Mouse (Mus musculus) intestine, embryonic 16.5 days (tissue): ENCODE measurements around the gene Wdr17. TPM values are rescaled to one million over a fixed set of nuclear protein-coding genes. Genes with fewer than 3 reads are reported as not detected.

Experiments
- ATAC-seq: fragments of 200-750 bp; cut with Nextera tagmentation; 2 replicates; pipeline ENCODE4 v1.8.0; 2017; ENCODE audit warnings: moderate TSS enrichment, moderate library complexity
- H3K27ac ChIP-seq: fragments of 300-500 bp; sonication (generic); 2 replicates; pipeline ENCODE4 v1.5.1; 2014; ENCODE audit warnings: mild to moderate bottlenecking, low read length
- H3K27me3 ChIP-seq: fragments of 300-500 bp; sonication (generic); replicated peaks from 2 replicates; pipeline ENCODE4 v1.6.1; 2014; ENCODE audit warnings: low read length, control low read depth, mixed read lengths; ENCODE audit not compliant: control insufficient read depth, insufficient read depth
- H3K36me3 ChIP-seq: fragments of 300-500 bp; sonication (generic); 2 replicates; pipeline ENCODE4 v1.6.1; 2014; ENCODE audit warnings: low read length, control low read depth; ENCODE audit not compliant: control insufficient read depth, insufficient read depth
- H3K4me1 ChIP-seq: fragments of 300-500 bp; sonication (generic); 2 replicates; pipeline ENCODE4 v1.6.1; 2014; ENCODE audit warnings: low read length, control low read depth, mixed read lengths; ENCODE audit not compliant: control insufficient read depth, insufficient read depth
- H3K4me2 ChIP-seq: fragments of 300-500 bp; sonication (generic); 2 replicates; pipeline ENCODE4 v1.6.1; 2014; ENCODE audit warnings: low read depth, low read length, control low read depth
- H3K4me3 ChIP-seq: fragments of 300-500 bp; sonication (generic); 2 replicates; pipeline ENCODE4 v1.5.1; 2014; ENCODE audit warnings: mild to moderate bottlenecking, low read length
- H3K9ac ChIP-seq: fragments of 300-500 bp; sonication (generic); 2 replicates; pipeline ENCODE4 v1.6.1; 2014; ENCODE audit warnings: low read depth, low read length
- H3K9me3 ChIP-seq: fragments of 300-500 bp; sonication (generic); 2 replicates; pipeline ENCODE4 v1.6.1; 2016; ENCODE audit warnings: low read length, control low read depth; ENCODE audit not compliant: control insufficient read depth
- WGBS: fragments of 180-500 bp; shearing (Covaris S2); extraction: QIAGEN DNeasy Blood & Tissue Kit; methylation state at CpG from one replicate; pipeline ENCODE4 v1.1.7; 2014; 5-methylcytosine and 5-hydroxymethylcytosine counted together
- polyA plus RNA-seq: library from polyadenylated mRNA; unstranded; fragments of >200 nt; fragmentation: Nextera tagmentation; extraction: Ambion mirVana; gene quantifications from 2 replicates; pipeline ENCODE4 v1.2.1, GENCODE M21; 2015

The Wdr17 gene
- polyA plus RNA-seq, 1 experiment from 2014 or later: 0.37 TPM

DNA sequence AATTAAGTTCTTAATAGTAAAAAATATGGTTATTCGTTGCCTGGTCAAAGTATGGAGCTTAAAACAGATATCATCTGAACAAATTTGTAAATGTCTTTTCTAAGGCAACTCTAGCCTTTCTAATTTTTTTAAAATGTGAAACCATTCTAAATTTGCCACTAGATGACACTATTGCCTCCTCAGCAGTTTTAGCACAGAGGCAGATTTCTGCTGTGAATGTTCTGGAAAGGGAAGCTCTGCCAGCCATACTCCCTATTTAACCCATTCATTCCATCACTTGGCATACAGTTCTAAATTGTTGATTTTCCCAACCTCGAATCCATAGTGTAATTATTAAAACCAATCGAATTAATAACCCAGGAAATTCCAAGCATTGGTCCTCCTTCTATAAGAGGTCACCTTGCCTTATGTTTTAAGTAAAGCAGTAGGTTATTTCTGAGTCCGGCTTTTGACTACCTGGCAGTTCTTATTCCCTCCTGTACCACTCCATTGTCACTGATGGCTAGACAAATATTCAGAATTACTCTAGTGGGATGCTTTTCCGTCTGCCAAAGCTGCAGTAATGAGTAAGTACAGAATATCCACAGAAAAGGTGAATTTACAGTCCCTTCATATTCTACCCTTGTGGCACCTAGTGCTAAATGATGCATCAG is 150.2 kb downstream of the Wdr17 start:
- no peaks in the 10 kb centered on the region for H3K36me3 ChIP-seq
- WGBS: 61% methylated on average over 5 of the region's 5 CpGs
- H3K4me3 ChIP-seq: no peak overlapping the region
- H3K4me1 ChIP-seq: no peaks in the 10 kb centered on the region
- no peak overlapping the region for H3K9ac ChIP-seq
- H3K27me3 ChIP-seq: no peaks in the 10 kb centered on the region
- H3K9me3 ChIP-seq: no peaks in the 10 kb centered on the region
- no peak for ATAC-seq
- no peak overlapping the region for H3K4me2 ChIP-seq
- H3K27ac ChIP-seq: no peak overlapping the region

DNA sequence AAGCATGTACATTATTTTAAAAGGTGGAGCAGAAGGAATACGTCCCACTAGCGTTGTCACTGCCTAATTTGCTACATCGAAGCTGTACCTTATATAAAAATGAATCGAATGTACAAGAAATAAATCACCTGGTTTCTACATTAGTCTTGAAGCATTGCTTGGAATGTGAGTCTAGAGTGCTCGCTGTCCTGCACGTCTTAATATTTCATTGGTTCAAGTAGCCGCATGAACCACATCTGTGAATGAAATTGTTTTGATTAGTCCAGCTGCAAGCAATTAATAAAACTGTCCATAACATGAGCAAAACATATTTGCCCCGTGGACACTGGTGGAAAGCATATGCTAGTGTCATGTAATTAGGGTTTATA is 162.3 kb downstream of the Wdr17 start:
- H3K9me3 ChIP-seq: no peaks in the 10 kb centered on the region
- 15% methylated on average over 8 of the region's 8 CpGs for WGBS
- peak overlapping the region; percentile 45 for H3K4me3 ChIP-seq
- no peaks in the 10 kb centered on the region for H3K27me3 ChIP-seq
- ATAC-seq: peak; percentile 37; the same call in 1 of the 2 replicates
- H3K4me2 ChIP-seq: peak overlapping the region; percentile 63
- no peaks in the 10 kb centered on the region for H3K36me3 ChIP-seq
- H3K4me1 ChIP-seq: 0 out of 2 replicates have a peak, but pooled peaks cover 4% of the 10 kb centered on the region
- no peak overlapping the region for H3K27ac ChIP-seq
- no peak overlapping the region for H3K9ac ChIP-seq

DNA sequence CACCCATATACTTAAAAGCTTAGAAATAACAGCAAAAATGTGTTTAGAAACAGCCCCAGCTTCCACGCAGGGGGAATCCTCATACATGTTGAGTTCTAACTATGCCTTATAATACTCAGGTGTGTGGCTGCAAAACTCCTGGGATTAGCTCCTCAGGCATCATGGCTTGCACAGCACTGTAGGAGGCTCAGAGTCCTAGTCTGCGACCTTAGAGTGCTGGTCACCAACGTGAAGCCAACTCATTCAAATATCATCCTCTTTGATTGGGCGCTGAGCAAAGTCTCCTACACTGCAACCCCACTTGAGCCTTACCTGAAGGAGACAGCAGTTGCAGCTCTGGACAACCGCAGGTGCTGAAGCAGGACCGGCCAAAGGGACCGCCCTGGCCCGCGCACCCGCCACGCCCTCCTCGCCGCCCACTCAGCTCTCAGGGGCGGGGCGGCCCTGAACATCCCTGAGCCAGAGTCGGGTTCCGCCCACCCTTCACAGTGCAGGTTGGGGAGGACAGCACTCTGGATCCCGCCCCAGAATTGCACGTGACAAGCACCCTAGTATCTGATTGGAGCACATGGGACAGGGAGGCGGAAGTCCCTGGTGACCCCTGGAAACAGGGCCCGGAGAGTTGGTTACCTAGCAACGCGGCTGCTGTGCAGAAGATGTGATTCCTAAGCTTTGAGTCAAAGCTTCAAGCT is 162.9 kb downstream of the Wdr17 start:
- no peaks in the 10 kb centered on the region for H3K36me3 ChIP-seq
- peak overlapping the region; percentile 45 for H3K4me3 ChIP-seq
- H3K4me2 ChIP-seq: peak overlapping the region; percentile 63
- H3K27ac ChIP-seq: no peak overlapping the region
- no peak overlapping the region for H3K9ac ChIP-seq
- H3K27me3 ChIP-seq: no peaks in the 10 kb centered on the region
- H3K4me1 ChIP-seq: 0 out of 2 replicates have a peak, but pooled peaks cover 4% of the 10 kb centered on the region
- peak; percentile 100 for ATAC-seq
- no peaks in the 10 kb centered on the region for H3K9me3 ChIP-seq
- WGBS: 2% methylated on average over 23 of the region's 23 CpGs

DNA sequence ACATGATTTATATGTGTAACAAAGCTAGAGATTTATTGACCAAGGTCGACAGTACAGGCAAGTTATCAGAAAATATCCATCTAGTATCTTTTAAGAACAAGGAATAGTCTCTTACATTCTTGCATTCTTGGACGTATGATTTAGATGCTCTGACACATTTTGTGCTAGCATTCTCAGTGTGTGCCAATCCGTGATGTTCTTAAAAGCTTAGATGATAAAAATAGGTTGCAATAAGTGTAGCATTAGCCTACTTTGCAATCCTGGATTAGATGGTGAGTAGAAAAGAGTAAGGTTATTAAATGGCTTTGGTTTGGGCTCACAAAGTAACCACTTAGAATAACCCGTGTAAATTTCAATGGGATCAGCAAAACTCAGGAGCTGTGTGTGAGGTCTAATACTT is 168.5 kb downstream of the Wdr17 start:
- Histone ChIP-seq H3K4me2 (no peak overlapping the region), H3K27ac (no peak overlapping the region), H3K36me3 (no peaks in the 10 kb centered on the region), H3K27me3 (no peaks in the 10 kb centered on the region), H3K9ac (no peak overlapping the region), H3K9me3 (no peaks in the 10 kb centered on the region), H3K4me1 (no peaks in the 10 kb centered on the region), H3K4me3 (no peak overlapping the region)
- ATAC-seq: no peak
- 69% methylated on average over 4 of the region's 4 CpGs for WGBS

DNA sequence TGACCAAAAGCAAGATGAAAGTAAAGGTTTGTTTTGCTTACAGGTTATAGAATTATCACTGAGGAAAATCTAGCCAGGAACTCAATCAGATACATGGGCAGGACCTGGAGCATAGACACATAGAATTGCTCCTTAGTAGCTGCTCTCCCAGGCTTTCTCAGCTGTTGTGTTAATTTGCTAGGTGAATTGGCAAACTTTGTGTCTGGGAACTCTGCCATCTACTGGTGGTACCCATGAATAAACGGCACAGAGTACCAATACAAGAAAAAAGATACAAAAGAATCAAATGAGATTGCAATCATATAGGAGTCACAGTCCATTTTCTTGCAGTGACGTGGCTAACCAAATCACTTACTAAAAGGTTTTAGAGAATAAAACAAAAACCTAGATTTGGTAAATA is 181.2 kb downstream of the Wdr17 start:
- no peak overlapping the region for H3K27ac ChIP-seq
- H3K9ac ChIP-seq: no peak overlapping the region
- no peak for ATAC-seq
- H3K27me3 ChIP-seq: no peaks in the 10 kb centered on the region
- WGBS: 62% methylated on average over 2 of the region's 2 CpGs
- H3K36me3 ChIP-seq: no peaks in the 10 kb centered on the region
- H3K9me3 ChIP-seq: no peaks in the 10 kb centered on the region
- H3K4me2 ChIP-seq: no peak overlapping the region
- H3K4me3 ChIP-seq: no peak overlapping the region
- H3K4me1 ChIP-seq: no peaks in the 10 kb centered on the region

DNA sequence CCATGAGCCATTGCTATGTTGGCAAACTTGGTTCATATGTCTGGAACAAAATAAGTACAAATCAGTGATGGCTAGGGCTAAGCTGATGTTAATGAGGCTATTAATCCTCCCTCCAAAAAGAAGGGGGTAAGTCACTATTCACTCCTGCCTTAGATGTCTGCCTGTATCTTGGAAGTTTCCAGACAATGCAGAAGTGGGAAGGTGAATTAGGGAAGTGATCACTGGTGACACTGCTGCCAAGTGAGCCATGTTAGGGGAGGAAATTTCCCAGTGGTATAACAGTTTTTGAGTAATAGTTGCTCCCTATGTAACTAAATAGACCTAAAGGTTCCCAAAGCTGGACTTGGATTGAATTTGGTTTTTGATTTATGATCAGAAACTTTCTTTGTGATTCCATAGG is 215.2 kb downstream of the Wdr17 start:
- no peaks in the 10 kb centered on the region for H3K9me3 ChIP-seq
- no peak overlapping the region for H3K9ac ChIP-seq
- no peak for ATAC-seq
- no peaks in the 10 kb centered on the region for H3K27me3 ChIP-seq
- H3K4me2 ChIP-seq: no peak overlapping the region
- no peak overlapping the region for H3K4me3 ChIP-seq
- H3K4me1 ChIP-seq: no peaks in the 10 kb centered on the region
- H3K27ac ChIP-seq: no peak overlapping the region
- H3K36me3 ChIP-seq: no peaks in the 10 kb centered on the region

DNA sequence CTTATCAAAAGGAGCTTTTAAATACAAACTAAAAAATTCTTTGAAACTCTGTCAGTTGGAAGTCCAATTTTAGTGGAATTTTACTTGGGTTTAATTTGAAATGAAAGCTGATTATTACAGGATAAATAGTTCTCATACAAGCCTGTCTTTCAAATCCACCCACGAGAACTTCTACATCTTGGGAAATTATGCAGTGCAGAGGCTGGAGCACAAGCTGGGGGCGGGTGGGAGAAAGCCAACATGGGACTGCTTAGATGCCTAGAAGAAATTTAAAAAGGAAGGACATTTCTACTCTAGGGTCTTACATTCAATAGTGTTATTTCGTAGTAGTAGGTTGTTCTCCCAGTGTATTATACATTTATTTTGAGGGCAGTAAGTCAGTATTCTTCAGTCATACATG is 219.2 kb downstream of the Wdr17 start:
- H3K4me2 ChIP-seq: no peak overlapping the region
- H3K4me3 ChIP-seq: no peak overlapping the region
- no peak overlapping the region for H3K9ac ChIP-seq
- ATAC-seq: no peak
- no peaks in the 10 kb centered on the region for H3K36me3 ChIP-seq
- H3K27me3 ChIP-seq: no peaks in the 10 kb centered on the region
- no peaks in the 10 kb centered on the region for H3K9me3 ChIP-seq
- H3K27ac ChIP-seq: no peak overlapping the region
- WGBS: 77% methylated on average over 3 of the region's 3 CpGs
- H3K4me1 ChIP-seq: no peaks in the 10 kb centered on the region

DNA sequence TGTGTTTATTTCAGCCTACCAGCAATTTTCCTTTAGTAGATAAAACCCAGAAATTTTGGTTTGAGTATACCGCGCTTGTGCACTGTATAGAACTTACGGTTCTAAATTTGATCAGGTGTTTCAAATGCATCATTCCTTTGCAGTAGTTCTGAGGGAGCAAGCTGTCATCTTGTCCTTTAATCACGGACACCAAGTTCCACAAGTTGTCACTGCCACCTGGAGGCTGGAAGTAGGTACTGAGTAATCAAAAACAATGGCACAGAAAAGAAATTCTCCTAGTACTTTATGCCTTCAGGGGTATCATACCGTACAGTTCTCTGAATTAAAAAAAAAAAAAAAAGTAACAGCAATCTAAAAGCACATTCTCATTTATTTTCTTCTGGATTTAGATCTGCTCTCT is 226.3 kb downstream of the Wdr17 start:
- no peak for ATAC-seq
- WGBS: 39% methylated on average over 5 of the region's 5 CpGs
- Histone ChIP-seq H3K4me1 (no peaks in the 10 kb centered on the region), H3K27ac (no peak overlapping the region), H3K27me3 (no peaks in the 10 kb centered on the region), H3K4me3 (no peak overlapping the region), H3K4me2 (no peak overlapping the region), H3K36me3 (no peaks in the 10 kb centered on the region), H3K9ac (no peak overlapping the region), H3K9me3 (no peaks in the 10 kb centered on the region)

DNA sequence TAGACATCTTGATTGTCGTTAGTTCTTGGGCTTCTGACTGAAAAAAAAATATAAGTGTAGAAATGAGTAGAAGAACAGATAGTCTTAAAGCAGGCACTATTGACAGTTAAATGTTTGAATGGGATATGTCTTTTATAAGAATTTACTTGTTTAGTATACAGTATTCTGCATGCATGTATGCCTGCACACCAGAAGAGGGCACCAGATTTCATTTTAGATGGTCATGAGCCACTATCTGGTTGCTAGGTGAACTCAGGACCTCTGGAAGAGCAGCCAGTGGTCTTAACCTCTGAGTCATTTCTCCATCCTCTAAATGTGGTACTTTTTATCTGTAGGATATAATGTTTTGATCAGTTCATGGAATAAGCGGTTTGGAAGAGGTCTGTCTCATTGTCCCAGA is 227.3 kb downstream of the Wdr17 start:
- no peak overlapping the region for H3K9ac ChIP-seq
- no peak overlapping the region for H3K4me3 ChIP-seq
- H3K27me3 ChIP-seq: no peaks in the 10 kb centered on the region
- no peak overlapping the region for H3K4me2 ChIP-seq
- H3K36me3 ChIP-seq: no peaks in the 10 kb centered on the region
- H3K9me3 ChIP-seq: no peaks in the 10 kb centered on the region
- 74% methylated on average over 2 of the region's 2 CpGs for WGBS
- no peaks in the 10 kb centered on the region for H3K4me1 ChIP-seq
- H3K27ac ChIP-seq: no peak overlapping the region
- ATAC-seq: no peak

DNA sequence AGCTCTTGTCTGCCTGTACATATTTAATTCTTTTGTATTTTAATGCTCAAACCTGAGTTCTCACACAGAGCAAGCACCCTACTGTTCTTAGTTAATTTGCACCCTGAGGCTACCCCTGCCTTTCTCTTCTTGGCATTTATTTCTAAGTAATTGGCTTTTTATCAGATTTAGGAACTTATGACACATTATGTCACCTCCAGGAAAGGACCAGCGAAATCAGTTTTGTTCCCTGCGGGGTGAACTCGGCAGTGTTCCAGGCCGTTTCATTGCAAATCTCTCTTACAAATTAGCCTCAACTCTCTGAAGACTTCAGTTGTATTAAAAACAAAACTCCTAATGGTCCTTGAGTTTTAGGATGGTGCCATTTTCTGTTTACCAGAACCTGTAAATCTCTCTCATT is 248.3 kb downstream of the Wdr17 start:
- Histone ChIP-seq H3K9ac (no peak overlapping the region), H3K4me2 (no peak overlapping the region), H3K9me3 (no peaks in the 10 kb centered on the region), H3K4me3 (no peak overlapping the region), H3K27ac (no peak overlapping the region), H3K27me3 (no peaks in the 10 kb centered on the region), H3K36me3 (no peaks in the 10 kb centered on the region), H3K4me1 (no peaks in the 10 kb centered on the region)
- WGBS: 73% methylated on average over 4 of the region's 4 CpGs
- ATAC-seq: no peak
